Mouse (Mus musculus): Measurements from ENCODE around the gene Nfkbiz.

- TF ChIP-seq POLR2A (IDR thresholded peaks at IDR 0.05; ENCODE audit: borderline replicate concordance, insufficient read depth, low read length) (no peak), CTCF (IDR thresholded peaks at IDR 0.05; ENCODE audit: borderline replicate concordance, insufficient read depth, low read depth, low read length) (no peak)
Observed at GRCm38 (mm10) chr16:55809345-55809744, 29.4 kb downstream of the Nfkbiz start.

Measured in cerebellum, adult 2 months (tissue).